Mouse (Mus musculus) left cerebral cortex, postnatal 36 days (tissue): Measurements from ENCODE around the gene Pianp. TPM values are rescaled to one million over a fixed set of nuclear protein-coding genes. Genes with fewer than 3 reads are reported as not detected.

Source experiments
- total RNA-seq, 2 experiments: library from RNA; stranded (reverse); gene quantifications; 2 replicates each; pipeline ENCODE4 v1.2.3; 2021

The Pianp gene
- total RNA-seq, 2 experiments from 2014 or later: 179 to 184 TPM

Other genes starting within 250 kb of the Pianp start
- not detected for gene Gm45234, start 240.7 kb upstream of the Pianp start, total RNA-seq
- gene Atn1, start 240.2 kb upstream of the Pianp start, total RNA-seq: 100 to 1,000 TPM; 162 to 175 TPM
- gene Eno2, start 227.0 kb upstream of the Pianp start, total RNA-seq: 1,000 to 10,000 TPM; 1,042 to 1,110 TPM
- gene Lrrc23, start 217.0 kb upstream of the Pianp start, total RNA-seq: 1 to 10 TPM; 1.7 to 1.8 TPM
- gene Spsb2, start 188.0 kb upstream of the Pianp start, total RNA-seq: 1 to 10 TPM; 4.9 TPM
- 100 to 1,000 TPM; 736 to 850 TPM for gene Tpi1, start 182.4 kb upstream of the Pianp start, total RNA-seq
- 100 to 1,000 TPM; 191 to 199 TPM for gene Usp5, start 167.2 kb upstream of the Pianp start, total RNA-seq
- gene Cdca3, start 167.1 kb upstream of the Pianp start, total RNA-seq: 1 to 10 TPM; 1.5 to 1.8 TPM
- gene Gnb3, start 156.4 kb upstream of the Pianp start, total RNA-seq: under 1 TPM in 1 of 2 experiments, not detected in 1; 0.30 TPM
- gene P3h3, start 138.9 kb upstream of the Pianp start, total RNA-seq: 10 to 100 TPM; 12.6 to 37.2 TPM
- 100 to 1,000 TPM; 218 to 235 TPM for gene Gpr162, start 132.7 kb upstream of the Pianp start, total RNA-seq
- 1 to 10 TPM; 5.4 to 5.8 TPM for gene Cd4, start 108.5 kb upstream of the Pianp start, total RNA-seq
- 1 to 10 TPM; 2.7 to 3.1 TPM for gene Lag3, start 85.0 kb upstream of the Pianp start, total RNA-seq
- gene Ptms, start 76.6 kb upstream of the Pianp start, total RNA-seq: 1,000 to 10,000 TPM in 1 of 2 experiments, 100 to 1,000 TPM in 1; 913 to 1,047 TPM
- gene Mlf2, start 65.3 kb upstream of the Pianp start, total RNA-seq: 100 to 1,000 TPM; 606 to 697 TPM
- 100 to 1,000 TPM; 153 to 170 TPM for gene Cops7a, start 31.2 kb upstream of the Pianp start, total RNA-seq
- 10 to 100 TPM; 33.3 to 52.7 TPM for gene Zfp384, start 12.5 kb downstream of the Pianp start, total RNA-seq
- gene Ing4, start 43.1 kb downstream of the Pianp start, total RNA-seq: 10 to 100 TPM; 55.2 to 63.9 TPM
- 10 to 100 TPM in 1 of 2 experiments, 1 to 10 TPM in 1; 8.3 to 13.4 TPM for gene Acrbp, start 53.0 kb downstream of the Pianp start, total RNA-seq
- under 1 TPM; 0.48 to 0.84 TPM for gene Lpar5, start 71.2 kb downstream of the Pianp start, total RNA-seq
- 100 to 1,000 TPM; 153 to 166 TPM for gene Chd4, start 99.3 kb downstream of the Pianp start, total RNA-seq
- 10 to 100 TPM; 26.4 to 26.6 TPM for gene Nop2, start 135.2 kb downstream of the Pianp start, total RNA-seq
- gene Iffo1, start 148.5 kb downstream of the Pianp start, total RNA-seq: 10 to 100 TPM; 63.0 to 67.2 TPM
- 1,000 to 10,000 TPM; 2,336 to 2,609 TPM for gene Gapdh, start 169.8 kb downstream of the Pianp start, total RNA-seq
- 10 to 100 TPM; 24.2 to 30.2 TPM for gene Ncapd2, start 195.0 kb downstream of the Pianp start, total RNA-seq
- 10 to 100 TPM; 63.3 to 66.1 TPM for gene Mrpl51, start 195.1 kb downstream of the Pianp start, total RNA-seq
- gene Vamp1, start 218.9 kb downstream of the Pianp start, total RNA-seq: 100 to 1,000 TPM; 101 to 114 TPM
- 1 to 10 TPM; 3.7 to 4.9 TPM for gene Tapbpl, start 235.2 kb downstream of the Pianp start, total RNA-seq
- not detected for gene Cd27, start 240.3 kb downstream of the Pianp start, total RNA-seq